Mouse (Mus musculus) embryonic facial prominence, embryonic 11.5 days (tissue): ENCODE data around the gene Vwa3b. TPM values are rescaled to one million over a fixed set of nuclear protein-coding genes. Genes with fewer than 3 reads are reported as not detected.

Experiments used
- ATAC-seq: fragments of 200-750 bp; cut with Nextera tagmentation; replicated peaks from 2 replicates; pipeline ENCODE4 v1.8.0; 2017; ENCODE audit warnings: low read depth; ENCODE audit not compliant: insufficient number of reproducible peaks, low FRiP score, low TSS enrichment
- DNase-seq: peaks from one replicate; pipeline ENCODE4 v3.0.0-alpha.2; 2015; ENCODE audit warnings: low spot score
- H3K27ac ChIP-seq: fragments of 300-500 bp; sonication (generic); replicated peaks from 2 replicates; pipeline ENCODE4 v1.5.1; 2014; ENCODE audit warnings: mild to moderate bottlenecking, low read depth, low read length, control low read depth
- H3K27me3 ChIP-seq: fragments of 300-500 bp; sonication (generic); 2 replicates; pipeline ENCODE4 v1.6.1; 2014; ENCODE audit warnings: mild to moderate bottlenecking, low read length, moderate library complexity, mixed read lengths; ENCODE audit not compliant: control insufficient read depth, insufficient read depth
- H3K36me3 ChIP-seq: fragments of 300-500 bp; sonication (generic); replicated peaks from 2 replicates; pipeline ENCODE4 v1.6.1; 2014; ENCODE audit warnings: low read depth, mild to moderate bottlenecking, low read length, moderate library complexity, mixed read lengths; ENCODE audit not compliant: control insufficient read depth, insufficient read depth
- H3K4me1 ChIP-seq: fragments of 300-500 bp; sonication (generic); 2 replicates; pipeline ENCODE4 v1.6.1; 2014; ENCODE audit warnings: low read length, mixed read lengths; ENCODE audit not compliant: control insufficient read depth, insufficient read depth
- H3K4me2 ChIP-seq: fragments of 300-500 bp; sonication (generic); 2 replicates; pipeline ENCODE4 v1.6.1; 2014; ENCODE audit warnings: low read depth, mild to moderate bottlenecking, control low read depth, low read length, moderate library complexity
- H3K4me3 ChIP-seq: fragments of 300-500 bp; sonication (generic); 2 replicates; pipeline ENCODE4 v1.5.1; 2014; ENCODE audit warnings: low read depth, low read length, control low read depth
- H3K9ac ChIP-seq: fragments of 300-500 bp; sonication (generic); replicated peaks from 2 replicates; pipeline ENCODE4 v1.6.1; 2014; ENCODE audit warnings: mild to moderate bottlenecking, control low read depth, low read length
- H3K9me3 ChIP-seq: fragments of 300-500 bp; sonication (generic); replicated peaks from 2 replicates; pipeline ENCODE4 v1.6.1; 2016; ENCODE audit warnings: mild to moderate bottlenecking, low read length, inconsistent platforms, mixed read lengths; ENCODE audit not compliant: control insufficient read depth
- WGBS: fragments of 180-500 bp; shearing (Covaris S2); extraction: QIAGEN DNeasy Blood & Tissue Kit; methylation state at CpG from one replicate; pipeline ENCODE4 v1.1.7; 2014; 5-methylcytosine and 5-hydroxymethylcytosine counted together
- polyA plus RNA-seq: library from polyadenylated mRNA; unstranded; fragments of >200 nt; fragmentation: Nextera tagmentation; extraction: Ambion mirVana; gene quantifications from 2 replicates; pipeline ENCODE4 v1.2.1, GENCODE M21; 2014

Gene Vwa3b
- polyA plus RNA-seq, 1 experiment from 2014 or later: 1.7 TPM

DNA sequence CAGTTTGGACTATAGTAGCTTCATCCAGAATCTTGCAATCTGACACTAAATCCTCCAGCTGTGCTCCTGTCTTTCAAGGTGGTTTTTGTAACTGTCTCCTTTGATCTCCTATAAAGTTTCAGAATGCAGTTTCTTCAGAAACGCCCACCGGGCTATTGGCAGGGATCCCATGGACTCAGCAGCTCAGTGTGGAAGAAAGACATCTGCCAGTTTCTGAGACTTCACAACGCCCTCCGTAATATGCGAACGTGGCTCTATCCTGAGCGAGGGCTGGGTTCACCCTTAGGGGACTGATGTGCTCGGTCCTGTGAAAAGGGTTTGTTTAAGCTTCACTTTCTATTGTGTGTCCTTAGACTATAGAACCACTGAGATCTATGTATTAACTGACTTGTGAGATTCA is 181.3 kb downstream of the Vwa3b start:
- DNase-seq (no peak), ATAC-seq (no peak)
- no peak overlapping the region for H3K27ac ChIP-seq
- 81% methylated on average over 8 of the region's 8 CpGs for whole genome bisulfite sequencing
- no peak overlapping the region for H3K4me3 ChIP-seq
- no peaks in the 10 kb centered on the region for H3K36me3 ChIP-seq
- H3K9ac ChIP-seq: no peak overlapping the region
- H3K27me3 ChIP-seq: no peaks in the 10 kb centered on the region
- H3K4me1 ChIP-seq: no peaks in the 10 kb centered on the region
- no peaks in the 10 kb centered on the region for H3K9me3 ChIP-seq
- H3K4me2 ChIP-seq: no peak overlapping the region

DNA sequence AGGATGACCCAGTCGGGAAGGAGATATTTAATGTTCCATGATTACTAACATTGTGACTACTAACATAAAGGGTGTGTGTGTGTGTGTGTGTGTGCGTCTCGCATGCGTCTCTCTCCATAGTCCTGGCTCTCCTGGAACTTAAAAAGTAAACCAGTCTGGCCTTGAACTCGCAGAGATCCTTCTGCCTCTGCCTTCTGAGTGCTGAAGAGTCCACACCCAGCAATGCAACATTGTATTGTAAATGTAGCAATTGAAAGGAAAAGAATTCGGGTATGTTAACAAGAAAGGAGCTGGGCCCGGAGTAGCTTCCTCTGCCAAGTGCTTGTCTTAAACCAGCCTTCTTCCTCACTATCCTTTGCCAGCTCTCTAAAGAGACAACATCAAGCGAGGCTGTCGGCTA is 186.0 kb downstream of the Vwa3b start:
- H3K4me2 ChIP-seq: no peak overlapping the region
- H3K9ac ChIP-seq: no peak overlapping the region
- DNase-seq: no peak
- H3K36me3 ChIP-seq: no peaks in the 10 kb centered on the region
- ATAC-seq: no peak
- no peaks in the 10 kb centered on the region for H3K4me1 ChIP-seq
- H3K27ac ChIP-seq: no peak overlapping the region
- no peaks in the 10 kb centered on the region for H3K9me3 ChIP-seq
- no peaks in the 10 kb centered on the region for H3K27me3 ChIP-seq
- WGBS: 87% methylated on average over 9 of the region's 9 CpGs
- H3K4me3 ChIP-seq: no peak overlapping the region

DNA sequence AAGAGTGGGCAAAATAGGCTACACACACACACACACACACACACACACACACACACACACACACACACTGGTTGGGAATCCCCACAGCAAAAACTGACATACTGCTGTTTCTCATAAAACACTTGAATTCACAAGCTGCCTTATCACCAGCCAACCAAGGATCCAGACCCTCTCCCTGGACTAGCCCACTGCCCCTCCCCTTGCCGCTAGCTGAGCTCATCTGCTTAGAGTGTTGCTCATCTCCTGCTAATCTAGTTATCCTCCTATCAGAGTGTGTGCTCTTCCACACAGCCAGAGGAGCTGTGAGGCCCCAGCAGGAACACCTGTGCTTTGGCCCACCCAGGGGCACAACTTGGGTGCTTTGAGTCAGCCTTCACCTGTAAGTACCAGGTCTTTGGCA is 187.7 kb downstream of the Vwa3b start, which contains the start of gene Cnga3:
Cnga3 (plus strand) TSS at position 291 of the 400 bp plus-strand sequence.
- Histone ChIP-seq H3K36me3 (no peaks in the 10 kb centered on the region), H3K4me1 (no peaks in the 10 kb centered on the region), H3K4me2 (no peak within 1 kb of the TSS), H3K27ac (no peak within 1 kb of the TSS), H3K4me3 (no peak within 1 kb of the TSS), H3K9me3 (no peaks in the 10 kb centered on the region), H3K27me3 (no peaks in the 10 kb centered on the region), H3K9ac (no peak within 1 kb of the TSS)
- DNase-seq (no peak), ATAC-seq (no peak)
- WGBS: 67% methylated on average over 1 of the region's 1 CpGs

DNA sequence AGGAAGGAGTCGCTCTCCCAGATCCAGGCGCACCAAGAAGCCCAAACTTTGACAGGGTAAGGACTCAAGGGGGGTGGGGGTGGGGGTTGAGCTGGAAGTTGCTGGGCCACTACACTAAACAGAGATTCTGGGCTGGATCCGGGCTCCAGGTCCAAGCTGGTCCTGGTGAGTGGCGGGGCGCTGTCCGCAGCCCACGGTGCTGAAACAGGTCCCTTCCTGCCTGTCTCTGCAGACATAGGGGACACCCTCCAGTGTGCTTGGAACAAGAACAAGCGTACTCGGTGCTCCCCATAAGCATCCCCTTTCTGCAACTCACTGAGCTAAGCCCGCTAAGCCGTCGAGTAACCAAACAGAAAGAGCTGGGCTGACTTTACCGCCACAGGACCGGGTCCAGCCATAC is 192.0 kb downstream of the Vwa3b start:
- WGBS: 3% methylated on average over 14 of the region's 14 CpGs
- Histone ChIP-seq H3K27me3 (no peaks in the 10 kb centered on the region), H3K4me2 (no peak overlapping the region), H3K9ac (no peak overlapping the region), H3K27ac (no peak overlapping the region), H3K4me1 (no peaks in the 10 kb centered on the region), H3K36me3 (no peaks in the 10 kb centered on the region), H3K9me3 (no peaks in the 10 kb centered on the region), H3K4me3 (no peak overlapping the region)
- DNase-seq: peak; percentile 80
- ATAC-seq: no peak

DNA sequence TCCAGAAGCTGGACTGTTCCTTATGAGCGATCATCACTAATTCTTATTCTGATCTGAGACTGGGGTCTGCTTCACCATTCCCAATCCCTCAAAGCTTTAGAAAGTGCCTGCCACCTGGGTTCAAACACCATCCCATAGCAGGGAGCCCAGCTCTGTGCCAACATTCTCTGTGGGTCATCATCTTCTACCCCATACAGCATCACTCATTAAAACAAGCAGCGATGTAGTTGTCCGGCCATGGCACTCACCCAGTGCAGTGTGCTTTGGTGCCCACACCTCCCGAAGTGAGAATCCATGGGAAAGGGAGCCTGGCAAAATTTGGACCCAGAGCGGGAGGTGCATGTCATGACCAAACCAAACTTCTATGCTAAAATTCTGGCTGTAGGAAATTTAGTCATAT is 193.2 kb downstream of the Vwa3b start:
- 84% methylated on average over 5 of the region's 5 CpGs for WGBS
- no peak overlapping the region for H3K9ac ChIP-seq
- H3K9me3 ChIP-seq: no peaks in the 10 kb centered on the region
- no peak for ATAC-seq
- no peaks in the 10 kb centered on the region for H3K27me3 ChIP-seq
- no peaks in the 10 kb centered on the region for H3K4me1 ChIP-seq
- H3K4me2 ChIP-seq: no peak overlapping the region
- no peak for DNase-seq
- no peak overlapping the region for H3K27ac ChIP-seq
- no peak overlapping the region for H3K4me3 ChIP-seq
- no peaks in the 10 kb centered on the region for H3K36me3 ChIP-seq

DNA sequence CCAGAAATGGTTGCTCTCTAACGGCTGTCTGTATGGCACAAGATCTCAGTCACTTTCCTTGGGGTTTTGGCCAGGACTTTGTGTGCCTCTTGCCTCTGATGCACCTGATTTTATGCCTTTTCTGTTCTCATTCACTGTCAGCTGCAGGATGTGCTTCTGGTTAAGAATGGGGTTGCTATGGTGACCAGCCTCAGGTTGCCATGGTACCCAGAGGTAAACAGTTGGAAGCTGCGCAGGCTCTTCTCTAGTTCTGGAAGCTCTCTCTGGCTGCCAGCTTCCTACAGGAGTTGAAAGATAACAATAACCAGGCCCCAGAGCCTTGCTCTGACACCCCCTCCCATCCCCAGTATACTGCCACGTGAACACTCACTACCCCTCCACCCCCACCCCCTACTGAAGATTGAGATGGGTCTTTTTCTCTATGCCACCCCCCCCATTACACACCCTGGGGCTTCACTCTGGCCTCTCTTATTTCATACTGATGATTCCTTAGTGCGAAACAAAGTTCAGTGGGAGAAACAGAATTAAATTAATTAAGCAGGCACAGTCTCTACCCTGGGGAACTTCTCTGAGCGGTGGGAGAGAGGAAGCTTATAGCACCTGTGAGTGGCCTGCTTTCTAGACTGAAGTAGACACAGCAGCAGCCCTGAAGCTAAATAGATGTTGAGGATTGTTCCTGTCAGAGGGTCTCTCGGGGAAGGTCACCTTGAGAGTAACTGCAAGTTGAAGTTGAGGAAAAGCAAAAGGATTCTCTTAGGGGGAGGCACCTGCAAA is 193.9 kb downstream of the Vwa3b start:
- Histone ChIP-seq H3K4me2 (no peak overlapping the region), H3K27ac (no peak overlapping the region), H3K27me3 (no peaks in the 10 kb centered on the region), H3K9ac (no peak overlapping the region), H3K9me3 (no peaks in the 10 kb centered on the region), H3K4me3 (no peak overlapping the region), H3K36me3 (no peaks in the 10 kb centered on the region), H3K4me1 (no peaks in the 10 kb centered on the region)
- DNase-seq (peak; percentile 81), ATAC-seq (peak; percentile 73)
- WGBS: 52% methylated on average over 6 of the region's 6 CpGs

DNA sequence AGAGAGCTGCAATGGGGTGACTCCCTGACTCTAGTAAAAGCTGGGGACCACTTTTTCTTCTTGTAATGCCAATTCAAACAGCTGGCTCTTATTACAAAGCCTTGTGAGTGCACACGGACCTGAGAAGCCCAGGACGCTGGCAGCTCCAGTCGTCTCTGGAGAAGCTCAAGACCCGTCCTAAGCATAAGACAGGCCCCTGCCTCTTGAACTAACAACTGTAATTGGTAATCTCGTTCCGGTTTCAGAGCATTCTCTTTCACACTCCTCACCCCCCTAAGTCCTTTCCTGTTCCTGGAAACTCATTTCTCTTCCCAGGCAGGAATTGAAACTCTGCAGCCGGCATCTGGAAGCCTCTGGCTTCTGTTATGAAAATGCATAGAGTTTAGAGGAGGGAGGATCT is 195.6 kb downstream of the Vwa3b start:
- Histone ChIP-seq H3K4me3 (no peak overlapping the region), H3K4me1 (no peaks in the 10 kb centered on the region), H3K27me3 (no peaks in the 10 kb centered on the region), H3K27ac (no peak overlapping the region), H3K4me2 (no peak overlapping the region), H3K9me3 (no peaks in the 10 kb centered on the region), H3K9ac (no peak overlapping the region), H3K36me3 (no peaks in the 10 kb centered on the region)
- WGBS: 54% methylated on average over 7 of the region's 7 CpGs
- DNase-seq (peak; percentile 41), ATAC-seq (no peak)

DNA sequence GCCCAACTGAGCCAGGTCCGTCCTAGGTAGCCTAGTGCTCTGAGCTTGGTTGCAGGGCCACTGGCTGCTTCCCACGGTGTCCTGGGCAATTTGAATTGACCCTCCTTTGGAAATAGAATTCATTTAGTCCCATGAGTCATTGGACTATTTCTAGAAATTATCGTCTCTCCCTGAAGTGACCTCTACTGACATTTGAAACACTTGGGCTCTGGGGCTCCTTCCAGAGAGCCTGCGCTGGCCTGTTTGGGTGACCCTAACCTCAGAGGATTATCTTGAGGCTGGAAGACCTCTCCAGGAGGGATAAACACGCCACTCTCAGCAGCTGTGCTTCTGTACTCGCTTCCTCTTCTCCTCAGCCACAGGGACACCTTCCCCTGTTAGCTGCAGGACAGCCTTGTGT is 204.0 kb downstream of the Vwa3b start:
- H3K4me1 ChIP-seq: no peaks in the 10 kb centered on the region
- no peak overlapping the region for H3K4me2 ChIP-seq
- H3K36me3 ChIP-seq: no peaks in the 10 kb centered on the region
- H3K27me3 ChIP-seq: no peaks in the 10 kb centered on the region
- H3K27ac ChIP-seq: no peak overlapping the region
- H3K9ac ChIP-seq: no peak overlapping the region
- H3K4me3 ChIP-seq: no peak overlapping the region
- ATAC-seq (no peak), DNase-seq (no peak)
- H3K9me3 ChIP-seq: no peaks in the 10 kb centered on the region
- 61% methylated on average over 6 of the region's 6 CpGs for WGBS
